Mouse (Mus musculus) left cerebral cortex, adult 8-10 months (tissue): ENCODE results near the gene Focad. TPM values are rescaled to one million over a fixed set of nuclear protein-coding genes. Genes with fewer than 3 reads are reported as not detected.
A peak's percentile ranks its signal among the peaks of the same experiment; 100 is the strongest.

ENCODE experiments used
- DNase-seq, 2 experiments: peaks; one replicate each; pipeline ENCODE4 v3.0.0; 2022; ENCODE audit warnings: low spot score in 2 of 2
- total RNA-seq, 4 experiments: library from RNA; stranded (reverse); gene quantifications; 2 replicates each; pipeline ENCODE4 v1.2.4; 2022

The Focad gene
- total RNA-seq, 4 experiments from 2014 or later, result 52.1 to 70.4 (median 58.5) TPM

- peak in 1 of 2 experiments; percentile 68 for DNase-seq
Observed at GRCm38 (mm10) chr4:88209351-88209814, 115.0 kb downstream of the Focad start.

GRCm38 (mm10) chr4:88210602-88211001 is 116.2 kb downstream of the Focad start:
- no peak for DNase-seq

GRCm38 (mm10) chr4:88211200-88211885 is 116.9 kb downstream of the Focad start:
- peak in 1 of 2 experiments; percentile 18 for DNase-seq

GRCm38 (mm10) chr4:88213895-88214294 is 119.5 kb downstream of the Focad start:
- no peak for DNase-seq

GRCm38 (mm10) chr4:88218286-88218685 is 123.9 kb downstream of the Focad start:
- DNase-seq, result no peak

- DNase-seq, result no peak
Observed at GRCm38 (mm10) chr4:88218797-88219196, 124.4 kb downstream of the Focad start.

- DNase-seq, result no peak
Observed at GRCm38 (mm10) chr4:88231375-88231774, 136.9 kb downstream of the Focad start.

GRCm38 (mm10) chr4:88235941-88236340 is 141.5 kb downstream of the Focad start:
- no peak for DNase-seq

GRCm38 (mm10) chr4:88236926-88237756 is 142.7 kb downstream of the Focad start:
- no peak for DNase-seq

GRCm38 (mm10) chr4:88238351-88238750 is 143.9 kb downstream of the Focad start:
- DNase-seq, result no peak

- no peak for DNase-seq
Observed at GRCm38 (mm10) chr4:88243834-88244233, 149.4 kb downstream of the Focad start.

- DNase-seq, result no peak
Observed at GRCm38 (mm10) chr4:88245494-88245893, 151.1 kb downstream of the Focad start.

GRCm38 (mm10) chr4:88261349-88261748 is 166.9 kb downstream of the Focad start:
- no peak for DNase-seq

GRCm38 (mm10) chr4:88264536-88264935 is 170.1 kb downstream of the Focad start:
- no peak for DNase-seq

GRCm38 (mm10) chr4:88270408-88271067 is 176.1 kb downstream of the Focad start:
- no peak for DNase-seq

- DNase-seq, result no peak
Observed at GRCm38 (mm10) chr4:88275571-88276041, 181.2 kb downstream of the Focad start.

- DNase-seq, result no peak
Observed at GRCm38 (mm10) chr4:88276058-88276734, 181.8 kb downstream of the Focad start.

GRCm38 (mm10) chr4:88278524-88278923 is 184.1 kb downstream of the Focad start:
- no peak for DNase-seq

GRCm38 (mm10) chr4:88280536-88280935 is 186.1 kb downstream of the Focad start:
- no peak for DNase-seq

GRCm38 (mm10) chr4:88295537-88295936 is 201.1 kb downstream of the Focad start:
- no peak for DNase-seq

- DNase-seq, result no peak
Observed at GRCm38 (mm10) chr4:88299551-88299950, 205.1 kb downstream of the Focad start.
